Mouse (Mus musculus) urinary bladder, postnatal 4 days (tissue): ENCODE results near the gene Sik3.
A peak's percentile ranks its signal among the peaks of the same experiment; 100 is the strongest.

Experiments
- DNase-seq, 2 experiments: peaks; one replicate each; pipeline ENCODE4 v3.0.0; 2021 to 2022; ENCODE audit warnings: low spot score in 2 of 2

The Sik3 gene

GRCm38 (mm10) chr9:46224945-46225660 lies 212.5 kb downstream of the Sik3 start:
- DNase-seq: no peak

DNA sequence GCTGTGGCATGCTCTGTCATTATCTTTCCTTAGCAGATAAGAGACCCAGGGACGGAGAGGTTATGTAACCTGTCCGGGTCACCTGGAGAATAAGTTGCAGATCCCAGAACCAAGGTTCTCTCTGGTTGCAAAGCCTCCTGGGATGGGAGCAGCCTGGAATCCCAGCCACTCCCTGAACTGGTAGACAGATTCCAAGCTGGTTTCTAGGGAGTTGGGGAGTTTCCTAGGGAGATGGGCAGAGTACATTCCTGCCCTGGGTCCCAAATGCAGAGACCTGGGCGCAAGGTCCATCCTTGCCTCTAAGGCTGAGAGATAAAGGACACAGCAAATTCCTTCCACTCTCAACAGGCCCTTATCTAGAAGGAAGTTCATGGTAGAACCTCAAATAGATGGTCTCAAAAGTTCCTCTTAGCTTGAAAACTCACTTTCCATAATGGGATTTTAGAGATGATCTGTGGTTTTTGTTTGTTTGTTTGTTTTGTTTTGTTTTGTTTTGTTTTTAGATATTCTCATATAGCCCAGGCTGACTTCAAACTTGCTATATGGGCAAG lies 214.5 kb downstream of the Sik3 start:
- no peak for DNase-seq

GRCm38 (mm10) chr9:46228491-46228890 lies 215.9 kb downstream of the Sik3 start, which contains the start of gene Apoa1:
Gene Apoa1 (plus strand): TSS chr9:46228580.
- no peak for DNase-seq

DNA sequence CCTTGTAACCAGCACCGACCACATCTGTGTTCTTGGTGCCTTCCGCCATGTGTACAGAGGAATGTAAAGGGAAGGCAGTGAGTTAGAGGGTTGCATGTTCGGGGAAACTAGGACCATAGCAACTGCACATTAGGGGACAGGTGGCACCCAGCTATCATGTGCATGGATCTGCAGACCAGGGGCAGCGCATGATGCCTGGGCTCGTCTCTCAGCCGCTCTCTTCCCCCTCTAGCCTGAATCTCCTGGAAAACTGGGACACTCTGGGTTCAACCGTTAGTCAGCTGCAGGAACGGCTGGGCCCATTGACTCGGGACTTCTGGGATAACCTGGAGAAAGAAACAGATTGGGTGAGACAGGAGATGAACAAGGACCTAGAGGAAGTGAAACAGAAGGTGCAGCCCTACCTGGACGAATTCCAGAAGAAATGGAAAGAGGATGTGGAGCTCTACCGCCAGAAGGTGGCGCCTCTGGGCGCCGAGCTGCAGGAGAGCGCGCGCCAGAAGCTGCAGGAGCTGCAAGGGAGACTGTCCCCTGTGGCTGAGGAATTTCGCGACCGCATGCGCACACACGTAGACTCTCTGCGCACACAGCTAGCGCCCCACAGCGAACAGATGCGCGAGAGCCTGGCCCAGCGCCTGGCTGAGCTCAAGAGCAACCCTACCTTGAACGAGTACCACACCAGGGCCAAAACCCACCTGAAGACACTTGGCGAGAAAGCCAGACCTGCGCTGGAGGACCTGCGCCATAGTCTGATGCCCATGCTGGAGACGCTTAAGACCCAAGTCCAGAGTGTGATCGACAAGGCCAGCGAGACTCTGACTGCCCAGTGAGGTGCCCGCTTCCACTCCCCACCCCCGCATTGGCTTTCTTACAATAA lies 217.2 kb downstream of the Sik3 start:
- peak; percentile 78 to 83 for DNase-seq

GRCm38 (mm10) chr9:46230450-46230975 lies 217.9 kb downstream of the Sik3 start:
- no peak for DNase-seq

- no peak for DNase-seq
Measured at GRCm38 (mm10) chr9:46235196-46235595, 222.6 kb downstream of the Sik3 start.

GRCm38 (mm10) chr9:46235596-46235648 lies 222.8 kb downstream of the Sik3 start, which contains the start of gene Apoc3:
Gene Apoc3 (minus strand): TSS chr9:46235636.
- no peak for DNase-seq

DNA sequence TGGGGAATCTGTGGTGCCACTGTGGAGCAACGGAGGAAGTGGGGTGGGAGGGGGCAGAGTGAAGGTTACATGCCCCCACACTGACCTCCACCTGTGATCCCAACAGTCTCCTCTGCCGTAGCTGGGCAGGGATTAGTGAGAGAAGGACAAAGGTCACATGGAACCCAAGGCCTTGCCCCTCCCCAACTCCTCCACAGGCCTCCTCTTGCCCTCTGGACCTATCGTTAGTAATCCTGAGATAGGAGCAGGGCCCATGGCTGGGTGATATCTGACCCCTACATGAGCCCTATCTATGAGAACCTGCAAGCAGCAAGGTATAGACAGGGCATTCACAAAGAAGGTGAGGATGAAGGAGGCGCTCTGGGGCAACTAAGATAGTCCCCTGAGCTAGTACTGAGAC lies 223.0 kb downstream of the Sik3 start:
- DNase-seq: no peak

- DNase-seq: no peak
Measured at GRCm38 (mm10) chr9:46238850-46239249, 226.2 kb downstream of the Sik3 start.

DNA sequence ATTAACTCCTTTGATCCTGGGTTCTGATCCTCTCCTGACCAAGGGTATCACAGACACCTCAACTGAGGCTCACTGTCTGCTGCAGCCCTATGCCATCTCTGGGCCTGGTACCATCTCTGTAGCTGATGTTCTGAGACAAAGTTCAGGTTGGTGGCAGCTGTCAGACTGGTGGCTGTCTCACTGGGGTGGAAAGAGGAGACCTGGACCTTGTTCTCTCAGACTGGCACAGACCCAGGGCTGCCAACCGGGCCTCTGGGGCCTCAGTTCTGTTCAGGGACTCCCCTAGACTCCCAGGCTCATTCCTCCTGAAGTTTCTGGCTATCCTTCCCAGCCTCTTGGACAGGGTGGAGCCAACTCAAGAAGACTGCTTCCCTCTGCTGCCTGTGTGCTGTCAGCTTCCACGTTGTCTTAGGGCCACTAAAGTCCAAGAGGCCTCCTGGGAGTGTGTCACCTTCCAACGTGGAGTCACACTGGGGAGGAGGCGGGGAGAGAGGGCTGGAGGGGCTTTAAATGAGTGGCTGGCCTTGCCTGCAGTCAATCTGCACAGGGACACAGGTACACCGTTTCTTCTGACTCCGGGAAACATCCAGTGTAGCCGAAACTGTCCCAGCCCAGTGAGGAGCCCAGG lies 228.0 kb downstream of the Sik3 start, which contains the start of gene Apoa4:
Gene Apoa4, plus strand, starts transcription at position 171 of the 628 bp plus-strand sequence.
- no peak for DNase-seq

- DNase-seq: no peak
Measured at GRCm38 (mm10) chr9:46241818-46242217, 229.2 kb downstream of the Sik3 start.

DNA sequence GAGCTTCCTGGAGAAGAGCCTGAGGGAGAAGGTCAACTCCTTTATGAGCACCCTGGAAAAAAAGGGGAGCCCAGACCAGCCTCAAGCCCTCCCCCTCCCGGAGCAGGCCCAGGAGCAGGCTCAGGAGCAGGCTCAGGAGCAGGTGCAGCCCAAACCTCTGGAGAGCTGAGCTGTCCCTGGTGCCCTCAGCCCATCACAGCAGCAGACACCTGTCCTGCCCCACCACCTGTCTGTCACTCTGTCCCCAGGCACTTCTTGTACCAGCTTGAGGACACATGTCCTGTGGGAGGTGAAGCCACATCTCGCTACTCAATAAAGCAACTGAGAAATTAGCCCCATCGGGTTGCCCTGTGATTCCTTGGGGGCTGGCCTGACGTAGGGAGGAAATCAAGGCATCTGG lies 230.5 kb downstream of the Sik3 start:
- DNase-seq: no peak

DNA sequence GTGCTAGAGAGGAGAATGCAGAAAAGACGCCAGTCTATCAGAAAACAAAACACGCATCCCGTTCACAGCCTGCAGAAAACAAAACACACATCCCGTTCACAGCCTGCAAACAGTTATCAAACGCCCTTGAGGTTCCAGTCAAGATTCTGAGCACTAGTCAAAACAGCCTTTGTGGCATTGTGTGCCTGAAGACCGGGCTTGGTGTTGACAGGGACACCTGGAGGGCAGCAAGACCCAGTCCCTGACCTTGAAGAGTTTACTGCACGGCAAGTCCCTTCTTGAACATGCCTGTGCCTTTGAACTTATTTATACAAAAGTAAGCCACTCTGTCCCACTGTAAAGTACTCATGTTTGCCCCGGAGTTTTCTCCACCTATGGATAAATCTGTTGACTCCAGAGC lies 231.0 kb downstream of the Sik3 start:
- no peak for DNase-seq

DNA sequence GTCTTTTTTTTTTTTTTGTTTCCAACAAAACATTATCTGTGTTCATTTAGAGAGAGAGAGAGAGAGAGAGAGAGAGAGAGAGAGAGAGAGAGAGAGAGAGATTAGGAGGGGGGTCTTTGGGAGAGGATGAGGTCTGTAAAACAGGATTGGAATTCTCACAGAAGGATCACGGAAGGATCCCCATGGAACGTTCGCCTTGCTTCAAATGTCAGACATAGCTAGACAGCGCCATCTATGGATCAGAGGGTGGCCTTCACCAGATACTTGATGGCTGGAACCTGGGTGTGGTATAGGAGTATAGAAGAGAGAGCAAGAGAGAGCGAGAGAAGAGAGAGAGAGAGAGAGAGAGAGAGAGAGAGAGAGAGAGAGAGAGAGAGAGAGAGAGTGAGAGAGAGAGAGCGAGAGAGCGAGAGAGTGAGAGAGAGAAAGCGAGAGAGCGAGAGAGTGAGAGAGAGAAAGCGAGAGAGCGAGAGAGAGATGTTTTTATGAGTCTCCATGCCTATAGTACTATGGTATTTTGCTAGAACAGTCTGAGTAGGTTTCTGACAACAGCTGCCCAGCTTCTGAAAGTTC lies 234.2 kb downstream of the Sik3 start:
- DNase-seq: no peak

DNA sequence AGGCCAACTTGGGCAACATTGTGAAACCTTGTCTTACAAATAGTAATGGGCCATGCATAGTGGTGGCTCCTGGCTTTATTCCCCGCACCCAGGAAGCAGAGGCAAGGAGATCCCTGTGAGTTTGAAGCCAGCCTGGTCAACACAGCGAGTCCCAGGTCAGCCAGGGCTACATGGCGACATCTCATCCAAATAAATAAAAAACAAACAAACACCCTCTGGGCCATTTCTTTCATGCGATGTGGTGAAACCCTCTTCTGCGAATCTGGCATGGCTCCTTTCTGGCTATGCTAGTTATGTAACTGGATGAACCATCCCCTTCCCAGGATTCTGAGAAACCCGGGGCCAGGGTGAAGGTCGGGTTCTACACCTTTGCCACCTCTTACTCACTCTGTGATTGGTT lies 243.6 kb downstream of the Sik3 start:
- no peak for DNase-seq

GRCm38 (mm10) chr9:46256658-46257385 lies 244.2 kb downstream of the Sik3 start:
- no peak for DNase-seq

- no peak for DNase-seq
Measured at GRCm38 (mm10) chr9:46257546-46257945, 244.9 kb downstream of the Sik3 start.

- DNase-seq: no peak
Measured at GRCm38 (mm10) chr9:46259111-46259510, 246.5 kb downstream of the Sik3 start.

- DNase-seq: no peak
Measured at GRCm38 (mm10) chr9:46261131-46261530, 248.5 kb downstream of the Sik3 start.

DNA sequence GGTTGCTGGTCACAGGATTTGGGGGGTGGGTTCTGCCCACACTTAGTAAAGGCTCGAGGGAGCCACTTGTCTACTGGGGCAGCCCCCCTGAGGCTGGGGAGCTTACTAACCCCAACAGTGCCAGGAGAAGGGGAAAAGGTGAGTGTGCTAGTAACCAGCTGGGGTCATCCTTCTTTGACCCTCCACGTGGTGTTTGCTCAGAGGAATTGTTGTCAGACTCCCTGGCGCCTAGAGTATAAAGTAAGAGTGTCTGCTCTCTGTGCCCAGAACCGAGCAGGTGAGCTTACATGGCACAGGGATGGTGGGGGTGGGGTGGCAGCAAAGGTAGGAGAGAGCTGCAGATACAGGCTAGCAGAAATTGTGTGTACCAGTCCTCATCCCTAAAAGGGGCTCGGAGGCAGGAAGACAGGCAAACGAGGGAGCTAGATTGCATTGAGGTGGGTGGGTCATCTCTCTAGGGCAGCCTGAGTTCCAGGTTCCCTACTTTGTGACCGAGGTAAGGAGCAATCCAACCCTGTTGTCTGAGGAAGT lies 255.8 kb downstream of the Sik3 start, which contains the start of gene Apoa5:
Gene Apoa5, plus strand, starts transcription at position 291 of the 531 bp plus-strand sequence.
- no peak for DNase-seq

GRCm38 (mm10) chr9:46269125-46269524 lies 256.5 kb downstream of the Sik3 start:
- no peak for DNase-seq
